23 mouse cellular contexts compared by ENCODE assay signal in genomic region chr7:70342076-70342475, GRCm38 (mm10). TPM values are rescaled to one million over a fixed set of nuclear protein-coding genes. Genes with fewer than 3 reads are reported as not detected.
A peak's percentile ranks its signal among the peaks of the same experiment; 100 is the strongest.
DNase-seq lines count a peak whose midpoint lies in the region; ATAC-seq and TF ChIP-seq lines count a peak whose summit lies in the region.
"Had no signal": no experiment of that assay in that cellular context is flagged by ENCODE, and none has a peak within 500 bp of the region (broad histone marks: within the 10 kb centered on the region; RNA-seq: fewer than 3 reads in every experiment).

No protein-coding gene starts in this region.

- H3K27ac ChIP-seq in liver, embryonic 11.5 days (ENCODE audit: low read depth, low read length) = no peak overlapping the region
- H3K27ac ChIP-seq in liver, postnatal 0 days (ENCODE audit: low read depth) = no peak overlapping the region
- H3K27ac ChIP-seq in forebrain, embryonic 13.5 days = no peak overlapping the region; the same call in 1 of the 2 replicates
- 0 out of 2 replicates have a peak overlapping the region, but pooled peaks have one; percentile 16 for H3K27ac ChIP-seq in midbrain, embryonic 15.5 days
- H3K27ac ChIP-seq: heart, embryonic 15.5 days; left cerebral cortex, adult 2 months; limb, embryonic 13.5 days; macrophage had no signal

- H3K4me2 ChIP-seq in liver, embryonic 11.5 days = no peak overlapping the region
- no peak overlapping the region for H3K4me2 ChIP-seq in liver, postnatal 0 days (ENCODE audit: low read depth, low read length)
- 0 out of 2 replicates have a peak overlapping the region, but pooled peaks have one; percentile 19 for H3K4me2 ChIP-seq in forebrain, embryonic 13.5 days
- no peak overlapping the region for H3K4me2 ChIP-seq in midbrain, embryonic 15.5 days
- H3K4me2 ChIP-seq: heart, embryonic 15.5 days; kidney, embryonic 15.5 days; limb, embryonic 13.5 days had no signal

- TF ChIP-seq EP300 in liver, postnatal 0 days (IDR thresholded peaks at IDR 0.05; ENCODE audit: low read depth) = no peak

- peak; percentile 54 for DNase-seq in embryo, embryonic 10.5 days (ENCODE audit: low spot score)
- DNase-seq in embryo, embryonic 10 days (ENCODE audit: low spot score) = no peak
- DNase-seq in liver, embryonic 11.5 days (ENCODE audit: low spot score) = peak; percentile 25
- DNase-seq in liver, postnatal 0 days = no peak
- DNase-seq in left cerebral cortex, postnatal 14 days (ENCODE audit: low spot score in 2 of 2) = no peak
- no peak for DNase-seq in heart, postnatal 4 days
- DNase-seq: lung, adult 18-20 months; right cerebral cortex, adult 18-20 months; spleen, adult 18-20 months; thymus, postnatal 25 days had no signal

- intact Hi-C loops in left cerebral cortex, postnatal 14 days (cut with DNase I) = no loop called here

- peaks cover 8% of the 10 kb centered on the region; the same call in 1 of the 2 replicates for H3K4me1 ChIP-seq in liver, embryonic 11.5 days (replicated peaks; ENCODE audit: control insufficient read depth, insufficient read depth, low read length)
- H3K4me1 ChIP-seq in liver, postnatal 0 days (ENCODE audit: insufficient read depth) = no peaks in the 10 kb centered on the region; the same call in 1 of the 2 replicates
- peaks cover 35% of the 10 kb centered on the region for H3K4me1 ChIP-seq in forebrain, embryonic 13.5 days
- peaks cover 28% of the 10 kb centered on the region for H3K4me1 ChIP-seq in midbrain, embryonic 15.5 days

- H3K4me3 ChIP-seq in liver, embryonic 11.5 days (ENCODE audit: low read depth, low read length) = no peak overlapping the region
- H3K4me3 ChIP-seq in liver, postnatal 0 days (ENCODE audit: low read depth, low read length) = no peak overlapping the region
- no peak overlapping the region for H3K4me3 ChIP-seq in forebrain, embryonic 13.5 days
- H3K4me3 ChIP-seq in midbrain, embryonic 15.5 days = no peak overlapping the region
- H3K4me3 ChIP-seq: erythroblast, embryonic 14.5 days; heart, embryonic 15.5 days; kidney, embryonic 15.5 days; left cerebral cortex, adult 2 months; limb, embryonic 13.5 days had no signal

- no peak overlapping the region for H3K9ac ChIP-seq in liver, embryonic 11.5 days (ENCODE audit: low read depth, low read length)
- H3K9ac ChIP-seq in liver, postnatal 0 days (replicated peaks) = no peak overlapping the region
- no peak overlapping the region for H3K9ac ChIP-seq in forebrain, embryonic 13.5 days
- no peak overlapping the region for H3K9ac ChIP-seq in midbrain, embryonic 15.5 days
- H3K9ac ChIP-seq: heart, embryonic 15.5 days; kidney, embryonic 15.5 days; limb, embryonic 13.5 days had no signal

- no peaks in the 10 kb centered on the region for H3K36me3 ChIP-seq in liver, embryonic 11.5 days (ENCODE audit: control insufficient read depth, insufficient read depth, low read length)
- no peaks in the 10 kb centered on the region for H3K36me3 ChIP-seq in liver, postnatal 0 days (replicated peaks; ENCODE audit: insufficient read depth, low read length)
- no peaks in the 10 kb centered on the region for H3K36me3 ChIP-seq in forebrain, embryonic 13.5 days (ENCODE audit: poor library complexity, severe bottlenecking)
- H3K36me3 ChIP-seq in midbrain, embryonic 15.5 days (replicated peaks) = no peaks in the 10 kb centered on the region
- H3K36me3 ChIP-seq: heart, embryonic 15.5 days; limb, embryonic 13.5 days had no signal

- ATAC-seq in liver, embryonic 11.5 days (replicated peaks; ENCODE audit: low FRiP score) = no peak
- ATAC-seq in liver, postnatal 0 days = no peak
- ATAC-seq in forebrain, embryonic 13.5 days = no peak
- ATAC-seq in midbrain, embryonic 15.5 days (replicated peaks) = no peak
- ATAC-seq: activated CD4-positive, CD25-positive, alpha-beta regulatory T cell, adult 4 months; hindbrain, embryonic 16.5 days had no signal

- WGBS in liver, embryonic 11.5 days = 36% methylated on average over 2 of the region's 2 CpGs
- WGBS in liver, postnatal 0 days (ENCODE audit: insufficient replicate concordance) = 30% methylated on average over 2 of the region's 2 CpGs
- WGBS in forebrain, embryonic 13.5 days = 15% methylated on average over 2 of the region's 2 CpGs
- WGBS in midbrain, embryonic 15.5 days = 24% methylated on average over 2 of the region's 2 CpGs

- H3K27me3 ChIP-seq in liver, embryonic 11.5 days (replicated peaks; ENCODE audit: control insufficient read depth, insufficient read depth, low read length) = peaks cover 82% of the 10 kb centered on the region
- H3K27me3 ChIP-seq in liver, postnatal 0 days (ENCODE audit: insufficient read depth, low read length) = peaks cover 41% of the 10 kb centered on the region
- peaks cover 97% of the 10 kb centered on the region for H3K27me3 ChIP-seq in forebrain, embryonic 13.5 days
- H3K27me3 ChIP-seq in midbrain, embryonic 15.5 days (replicated peaks) = peaks cover 86% of the 10 kb centered on the region
- H3K27me3 ChIP-seq: CH12.LX had no signal

- TF ChIP-seq CTCF in liver, postnatal 0 days (IDR thresholded peaks at IDR 0.05; ENCODE audit: low read depth) = no peak

- no peaks in the 10 kb centered on the region for H3K9me3 ChIP-seq in liver, embryonic 11.5 days (ENCODE audit: control insufficient read depth, low read length)
- no peaks in the 10 kb centered on the region for H3K9me3 ChIP-seq in liver, postnatal 0 days (ENCODE audit: low read length)
- H3K9me3 ChIP-seq in forebrain, embryonic 13.5 days (replicated peaks) = no peaks in the 10 kb centered on the region
- no peaks in the 10 kb centered on the region for H3K9me3 ChIP-seq in midbrain, embryonic 15.5 days
- H3K9me3 ChIP-seq: heart, embryonic 15.5 days; kidney, embryonic 15.5 days; limb, embryonic 13.5 days had no signal

RNA-seq across cellular contexts. Expression of gene Nr2f2, which starts 24.5 kb away (rescaled TPM):
- 49.6 and 49.7 TPM in 2 replicates for polyA plus RNA-seq in liver, embryonic 11.5 days (2014; fragmentation: Nextera tagmentation; extraction: Ambion mirVana)
- polyA plus RNA-seq in liver, postnatal 0 days (2015; fragmentation: Nextera tagmentation; extraction: Ambion mirVana) = 12.3 and 14.7 TPM in 2 replicates
- polyA plus RNA-seq in forebrain, embryonic 13.5 days (2015; fragmentation: Nextera tagmentation; extraction: Ambion mirVana) = 97.9 and 132 TPM in 2 replicates
- 84.8 and 98.4 TPM in 2 replicates for polyA plus RNA-seq in midbrain, embryonic 15.5 days (2015; fragmentation: Nextera tagmentation; extraction: Ambion mirVana)
- total RNA-seq in left cerebral cortex, postnatal 14 days (2021) = 10 to 100 TPM; 36.7 to 46.6 TPM
- 10 to 100 TPM; 34.3 to 35.0 TPM for total RNA-seq in heart, postnatal 4 days (2021)
- total RNA-seq: CH12.LX; common myeloid progenitor, adult 5-6 weeks; neutrophil, adult 5-6 weeks had no signal
- polyA plus RNA-seq: activated CD4-positive, CD25-positive, alpha-beta regulatory T cell, adult 4 months; erythroblast, embryonic 14.5 days; macrophage had no signal

Comparison
In these comparisons a context has a peak if more than half of its experiments do, and no peak if none do; other contexts are left out.
1. DNase-seq: peak in embryo, embryonic 10.5 days (single experiment) and liver, embryonic 11.5 days (single experiment); none in embryo, embryonic 10 days (single experiment), liver, postnatal 0 days (single experiment), left cerebral cortex, postnatal 14 days (0 of 2) and heart, postnatal 4 days (single experiment).